Mouse (Mus musculus) heart, adult 11 months (tissue): Measurements from ENCODE around the gene Pced1b.

Source experiments
- DNase-seq: peaks from one replicate; pipeline ENCODE4 v3.0.0; 2022

The Pced1b gene

DNA sequence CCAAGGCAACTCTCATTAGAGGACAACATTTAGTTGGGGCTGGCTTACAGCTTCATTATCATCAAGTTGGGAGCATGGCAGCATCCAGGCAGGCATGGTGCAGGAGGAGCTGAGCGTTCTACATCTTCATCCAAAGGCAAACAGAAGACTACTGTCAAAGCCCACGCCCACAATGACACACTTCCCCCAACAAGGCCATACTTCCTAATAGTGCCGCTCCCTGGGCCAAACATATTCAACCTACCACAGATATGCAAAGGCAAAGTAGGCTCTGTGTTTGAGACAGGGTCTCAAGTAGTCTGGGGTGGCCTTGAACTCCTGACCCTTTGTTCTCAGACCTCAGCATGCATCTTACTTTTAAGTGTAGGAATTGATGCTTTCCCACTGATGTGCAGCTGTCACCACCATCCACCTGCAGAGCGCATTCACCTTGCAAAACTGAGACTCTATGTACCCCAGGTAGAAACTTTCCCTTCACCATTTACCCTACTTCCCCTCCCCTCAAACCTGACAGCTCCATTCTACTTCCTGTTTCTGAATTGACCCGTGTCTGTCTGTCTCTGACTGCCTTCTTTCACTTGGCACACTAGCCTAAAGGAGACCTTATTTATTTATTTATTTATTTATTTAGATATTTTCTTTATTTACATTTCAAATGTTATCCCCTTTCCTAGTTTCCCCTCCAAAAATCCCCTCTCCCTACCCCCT lies 40.7 kb downstream of the Pced1b start:
- DNase-seq, result peak; percentile 68

- DNase-seq, result no peak
Measured at GRCm38 (mm10) chr15:97288690-97289089, 41.8 kb downstream of the Pced1b start.

- no peak for DNase-seq
Measured at GRCm38 (mm10) chr15:97289176-97289575, 42.3 kb downstream of the Pced1b start.

- DNase-seq, result peak; percentile 78
Measured at GRCm38 (mm10) chr15:97290351-97290750, 43.4 kb downstream of the Pced1b start.

DNA sequence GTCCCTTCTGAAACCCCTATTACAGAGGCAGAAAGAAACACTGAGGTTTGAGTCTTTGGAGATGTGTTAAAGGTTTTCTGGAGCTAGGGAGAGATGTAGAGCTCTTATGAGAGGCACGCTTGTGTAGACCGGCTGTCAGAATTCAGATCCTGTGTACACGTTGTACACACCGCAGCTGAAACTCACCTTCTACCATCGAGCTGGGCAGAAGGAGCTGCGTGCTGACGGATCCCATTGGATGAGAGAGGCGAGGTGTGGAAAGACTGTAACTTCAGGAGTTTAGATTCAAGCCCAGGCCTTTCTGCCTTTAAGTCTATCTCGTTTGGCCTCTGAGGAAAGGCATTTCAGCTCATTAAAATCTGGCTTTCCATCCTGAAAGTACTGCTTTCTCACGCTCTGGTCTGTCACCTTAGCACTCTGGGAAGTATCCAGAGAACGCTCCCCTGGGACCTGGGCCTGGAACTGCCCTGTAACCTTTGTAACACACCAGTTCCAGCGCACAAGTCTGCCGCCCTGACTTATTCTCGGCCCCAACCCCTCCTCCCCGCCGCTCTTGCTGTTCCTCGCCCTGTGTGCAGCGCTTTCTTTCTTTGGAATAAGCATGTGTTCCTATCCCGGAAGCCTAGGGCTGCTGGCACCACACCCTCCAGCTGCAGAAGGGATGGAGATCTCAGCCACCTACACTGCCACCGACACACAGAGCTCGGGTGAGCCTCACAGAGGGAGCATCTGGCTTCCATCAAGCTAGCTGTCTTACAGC lies 44.6 kb downstream of the Pced1b start:
- DNase-seq, result peak; percentile 97

DNA sequence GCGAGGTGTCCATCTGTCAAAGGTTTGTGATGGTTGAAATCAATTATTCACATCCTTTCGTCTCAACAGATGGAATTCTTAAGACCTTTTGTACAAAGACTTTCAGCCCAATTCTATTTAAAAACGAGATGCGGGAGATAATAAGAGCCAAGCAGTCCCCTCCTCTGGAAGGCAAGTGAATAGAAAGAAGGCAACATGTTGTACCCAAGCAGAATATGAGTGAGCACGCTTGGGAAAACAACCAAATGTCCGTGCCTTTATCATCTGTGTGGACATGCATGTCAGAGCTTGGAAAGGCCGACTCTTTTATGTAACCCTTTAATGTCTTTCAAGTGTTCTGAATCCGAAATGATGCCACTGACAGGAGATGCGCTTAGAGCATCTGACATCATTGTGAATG lies 61.0 kb downstream of the Pced1b start:
- DNase-seq, result peak; percentile 30

DNA sequence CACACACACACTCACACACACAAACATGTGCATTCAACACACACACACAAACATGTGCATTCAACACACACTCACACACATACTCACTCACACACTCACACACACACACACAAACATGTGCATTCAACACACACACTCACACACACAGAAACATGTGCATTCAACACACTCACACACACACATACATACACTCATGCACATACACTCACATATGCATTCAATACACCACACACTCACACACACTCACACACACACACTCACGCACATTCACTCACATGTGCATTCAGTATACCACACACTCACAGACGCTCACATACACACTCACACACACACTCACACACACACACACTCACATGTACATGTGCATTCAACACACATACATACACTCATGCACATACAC lies 62.6 kb downstream of the Pced1b start:
- no peak for DNase-seq

DNA sequence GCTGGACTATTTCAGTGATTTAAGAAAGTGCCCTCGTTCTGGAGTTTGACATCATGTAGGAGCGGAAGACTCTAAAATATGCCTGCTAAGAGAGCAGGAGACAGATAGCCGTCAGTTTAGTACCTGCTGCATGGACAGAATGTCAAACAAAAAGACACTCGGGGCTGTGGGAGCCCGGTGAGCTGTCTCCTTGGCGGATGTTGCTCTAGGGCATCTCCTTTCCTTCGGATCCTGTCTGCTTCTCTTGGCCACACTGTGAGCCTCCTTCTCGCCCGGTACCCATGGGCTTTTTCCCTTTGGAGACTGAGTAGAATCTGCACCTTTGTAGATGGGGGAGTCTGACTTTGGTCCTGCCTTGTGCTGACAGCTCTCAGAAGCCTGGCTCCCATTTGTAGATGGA lies 63.3 kb downstream of the Pced1b start:
- peak; percentile 60 for DNase-seq

DNA sequence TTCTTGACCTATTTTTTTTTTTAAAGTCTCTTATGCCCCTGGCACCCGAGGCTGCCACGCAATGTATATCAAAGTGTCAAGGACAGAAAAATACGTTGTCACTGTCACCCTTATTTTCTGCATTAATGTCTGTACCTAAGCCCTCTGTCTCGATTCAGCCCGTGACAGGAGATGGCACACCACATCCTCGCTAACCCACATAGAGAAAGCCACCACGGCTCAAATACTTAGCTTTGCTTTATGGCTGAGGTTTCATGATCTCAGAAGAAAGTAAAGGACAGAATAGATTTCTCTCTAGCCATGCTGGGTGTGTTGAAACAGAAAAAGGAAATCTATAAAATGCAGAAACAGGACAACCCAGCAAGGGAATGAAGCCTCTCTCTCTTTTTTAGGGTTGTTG lies 64.3 kb downstream of the Pced1b start:
- DNase-seq, result no peak

DNA sequence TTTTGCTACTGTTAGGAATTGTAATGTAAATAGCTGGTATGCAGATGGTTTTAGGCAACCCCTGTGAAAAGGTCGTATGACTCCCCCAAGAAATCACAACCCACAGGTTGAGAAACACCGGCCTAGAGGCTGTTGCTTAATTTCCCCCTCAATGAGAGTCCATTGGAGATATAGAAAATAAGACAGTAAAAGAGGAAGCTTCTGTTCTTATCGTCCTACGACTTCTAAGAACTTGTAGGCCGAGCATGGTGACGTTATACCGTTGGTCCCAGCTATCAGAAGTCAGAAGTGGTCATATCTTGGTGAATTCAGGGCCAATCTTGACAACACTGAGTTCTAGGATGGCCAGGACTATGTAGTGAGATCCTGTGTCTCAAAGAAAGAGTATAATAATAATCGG lies 65.0 kb downstream of the Pced1b start:
- DNase-seq, result peak; percentile 4

- peak; percentile 40 for DNase-seq
Measured at GRCm38 (mm10) chr15:97314720-97315421, 68.0 kb downstream of the Pced1b start.

- peak; percentile 83 for DNase-seq
Measured at GRCm38 (mm10) chr15:97315422-97315757, 68.5 kb downstream of the Pced1b start.

- DNase-seq, result peak; percentile 28
Measured at GRCm38 (mm10) chr15:97318365-97319001, 71.6 kb downstream of the Pced1b start.

- peak; percentile 11 for DNase-seq
Measured at GRCm38 (mm10) chr15:97322821-97323220, 75.9 kb downstream of the Pced1b start.

GRCm38 (mm10) chr15:97323466-97323865 lies 76.6 kb downstream of the Pced1b start:
- DNase-seq, result no peak

GRCm38 (mm10) chr15:97324311-97324710 lies 77.4 kb downstream of the Pced1b start:
- DNase-seq, result peak; percentile 84

DNA sequence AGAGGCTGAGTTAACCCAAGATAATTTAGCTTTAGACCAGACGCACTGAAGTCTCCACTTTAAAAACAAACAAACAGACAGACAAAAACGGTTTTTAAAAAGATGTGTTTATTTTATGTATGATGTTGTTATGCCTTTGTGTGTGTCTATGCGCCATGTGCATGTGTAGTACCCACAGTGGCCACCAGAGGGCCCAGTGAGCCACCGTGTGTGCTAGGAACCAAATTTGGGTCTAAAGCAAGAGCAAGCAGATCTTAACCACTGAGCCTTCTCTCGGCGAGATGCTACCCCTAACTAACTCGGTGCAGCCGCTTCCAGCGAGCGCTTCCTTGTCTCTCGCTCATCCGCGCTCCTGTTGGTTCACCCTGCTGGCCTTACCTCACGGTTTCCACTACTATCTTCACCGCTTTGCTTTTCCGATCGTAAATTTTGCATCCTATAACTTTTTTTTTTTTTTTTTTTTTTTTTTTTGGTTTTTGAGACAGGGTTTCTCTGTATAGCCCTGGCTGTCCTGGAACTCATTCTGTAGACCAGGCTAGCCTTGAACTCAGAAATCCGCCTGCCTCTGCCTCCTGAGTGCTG lies 80.7 kb downstream of the Pced1b start:
- DNase-seq, result no peak

DNA sequence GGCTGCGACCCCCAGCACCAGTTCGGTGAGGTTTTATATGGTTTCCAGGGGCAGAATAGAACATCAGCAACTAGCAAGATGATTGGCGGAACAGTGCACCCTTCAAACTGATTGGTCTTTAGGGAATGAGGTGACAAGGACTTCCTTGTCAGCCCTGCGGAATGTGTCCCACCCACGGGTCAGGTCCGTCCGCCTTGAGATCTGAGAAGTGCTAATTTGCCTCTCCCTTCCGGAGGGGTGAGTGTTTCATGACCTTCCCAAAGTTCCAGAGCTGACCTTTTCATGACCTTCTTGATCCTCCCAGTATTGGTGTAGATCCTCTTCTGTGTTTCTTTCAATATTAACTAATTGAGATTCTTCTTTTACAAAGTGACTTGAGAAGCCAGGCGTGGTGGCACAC lies 85.7 kb downstream of the Pced1b start:
- no peak for DNase-seq

DNA sequence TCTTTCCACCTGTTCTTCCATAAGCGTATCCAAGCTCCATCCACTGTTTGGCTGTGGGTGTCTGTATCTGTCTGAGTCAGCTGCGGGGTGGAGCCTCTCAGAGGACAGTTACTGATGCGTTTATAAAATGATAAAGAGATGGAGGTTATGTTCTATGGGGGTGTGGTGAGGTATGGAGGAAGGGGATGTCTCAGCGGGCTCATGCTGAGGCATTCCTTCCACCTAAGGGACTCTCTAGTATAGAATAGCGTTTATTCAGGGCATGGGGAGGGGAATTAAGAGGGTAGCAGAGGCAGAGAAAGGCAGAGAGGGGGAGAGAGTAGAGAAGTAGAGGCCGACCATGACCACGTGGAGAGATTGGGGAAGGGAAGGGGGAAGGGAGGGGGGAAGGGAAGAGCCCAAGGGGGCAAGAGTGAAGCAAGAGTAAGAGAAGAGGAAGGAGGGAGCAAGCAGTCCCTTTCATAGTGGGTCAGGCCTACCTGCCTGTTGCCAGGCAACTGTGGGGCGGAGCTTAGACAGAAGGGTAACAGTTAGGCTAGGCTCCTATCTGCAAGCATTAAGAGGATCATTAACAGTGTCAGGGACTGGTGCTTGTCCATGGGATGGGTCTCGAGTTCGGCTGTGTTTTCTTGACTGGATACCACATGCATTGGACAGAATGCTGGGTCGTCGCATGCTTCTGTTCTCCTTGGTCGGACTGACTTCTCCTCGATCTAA lies 90.9 kb downstream of the Pced1b start:
- DNase-seq, result peak; percentile 66

- no peak for DNase-seq
Measured at GRCm38 (mm10) chr15:97338377-97339060, 91.6 kb downstream of the Pced1b start.

DNA sequence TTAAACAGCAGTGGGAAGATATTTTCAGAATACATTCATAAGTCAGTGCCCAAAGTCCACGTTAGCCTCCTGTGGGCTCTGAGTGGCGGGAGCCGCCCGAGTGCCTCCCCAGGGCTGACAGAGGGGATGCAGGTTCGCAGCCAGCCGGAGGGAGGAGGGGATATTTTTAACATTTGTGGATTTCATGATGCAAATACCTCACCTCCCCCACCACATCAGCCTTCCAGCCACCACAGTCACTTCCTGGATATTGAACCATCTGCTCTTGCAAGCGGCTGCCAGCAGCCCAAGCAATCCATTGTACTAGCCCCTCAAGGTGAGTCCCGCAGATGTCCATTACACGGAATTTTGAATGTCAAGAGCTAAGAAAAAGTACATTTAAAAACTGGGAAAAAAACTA lies 95.4 kb downstream of the Pced1b start:
- DNase-seq, result peak; percentile 80

GRCm38 (mm10) chr15:97342945-97343344 lies 96.0 kb downstream of the Pced1b start:
- peak; percentile 85 for DNase-seq
